Mouse (Mus musculus): ENCODE measurements around the gene Trp53i13.
"Not testable (repeated sequence)": the region's sequence is repeated elsewhere in the genome, so short reads cannot be mapped to it uniquely, and the experiment has no call there.

Trp53i13 gene

GRCm38 (mm10) chr11:77515637-77516552 lies at the start of gene Trp53i13:
Gene Trp53i13 (minus strand): TSS chr11:77515980.
- no peak for DNase-seq (ENCODE audit: low spot score)

- no peak for DNase-seq (ENCODE audit: low spot score)
Measured at GRCm38 (mm10) chr11:77545261-77545660, 29.5 kb upstream of the Trp53i13 start.

- no peak for DNase-seq (ENCODE audit: low spot score)
Measured at GRCm38 (mm10) chr11:77532202-77532846, 16.5 kb upstream of the Trp53i13 start.

GRCm38 (mm10) chr11:77530862-77531261 lies 15.1 kb upstream of the Trp53i13 start:
- DNase-seq (ENCODE audit: low spot score): no peak

- no peak for DNase-seq (ENCODE audit: low spot score)
Measured at GRCm38 (mm10) chr11:77529644-77530043, 13.9 kb upstream of the Trp53i13 start.

- DNase-seq (ENCODE audit: low spot score): not testable (repeated sequence)
Measured at GRCm38 (mm10) chr11:77528420-77528819, 12.6 kb upstream of the Trp53i13 start.

GRCm38 (mm10) chr11:77525804-77526486 lies 10.2 kb upstream of the Trp53i13 start:
- DNase-seq (ENCODE audit: low spot score): no peak

GRCm38 (mm10) chr11:77520601-77521529 lies 5.1 kb upstream of the Trp53i13 start:
- DNase-seq (ENCODE audit: low spot score): no peak

GRCm38 (mm10) chr11:77519043-77519442 lies 3.3 kb upstream of the Trp53i13 start, which contains the start of gene Gm10392:
Gene Gm10392 (minus strand): TSS chr11:77519198.
- DNase-seq (ENCODE audit: low spot score): no peak

- no peak for DNase-seq (ENCODE audit: low spot score)
Measured at GRCm38 (mm10) chr11:77518051-77518798, 2.4 kb upstream of the Trp53i13 start.

GRCm38 (mm10) chr11:77516553-77517425 lies 1.0 kb upstream of the Trp53i13 start:
- no peak for DNase-seq (ENCODE audit: low spot score)

GRCm38 (mm10) chr11:77514832-77515636 lies 746 bp downstream of the Trp53i13 start, which contains the start of gene Abhd15:
Gene Abhd15 (plus strand): TSS chr11:77515121.
- DNase-seq (ENCODE audit: low spot score): peak; percentile 88

GRCm38 (mm10) chr11:77514281-77514831 lies 1.4 kb downstream of the Trp53i13 start:
- DNase-seq (ENCODE audit: low spot score): no peak

- DNase-seq (ENCODE audit: low spot score): no peak
Measured at GRCm38 (mm10) chr11:77513811-77514170, 2.0 kb downstream of the Trp53i13 start.

- peak; percentile 94 for DNase-seq (ENCODE audit: low spot score)
Measured at GRCm38 (mm10) chr11:77512891-77513810, 2.6 kb downstream of the Trp53i13 start.

- no peak for DNase-seq (ENCODE audit: low spot score)
Measured at GRCm38 (mm10) chr11:77511336-77511735, 4.4 kb downstream of the Trp53i13 start.
